Mouse (Mus musculus) lung, postnatal 0 days (tissue): ENCODE measurements around the gene Emc10. TPM values are rescaled to one million over a fixed set of nuclear protein-coding genes. Genes with fewer than 3 reads are reported as not detected.

Source experiments
- ATAC-seq: fragments of 200-750 bp; cut with Nextera tagmentation; 2 replicates; pipeline ENCODE4 v1.8.0; 2017; ENCODE audit warnings: moderate library complexity
- DNase-seq: peaks from one replicate; pipeline ENCODE4 v3.0.0-alpha.2; 2016; ENCODE audit warnings: low spot score
- H3K27ac ChIP-seq: fragments of 300-500 bp; sonication (generic); 2 replicates; pipeline ENCODE4 v1.5.1; 2014; ENCODE audit warnings: antibody characterized with exemption, mild to moderate bottlenecking, low read length, mixed read lengths
- H3K27me3 ChIP-seq: fragments of 300-500 bp; sonication (generic); replicated peaks from 2 replicates; pipeline ENCODE4 v1.6.1; 2014; ENCODE audit warnings: low read length, mixed read lengths; ENCODE audit not compliant: insufficient read depth
- H3K36me3 ChIP-seq: fragments of 300-500 bp; sonication (generic); 2 replicates; pipeline ENCODE4 v1.6.1; 2014; ENCODE audit warnings: low read length, mixed read lengths; ENCODE audit not compliant: insufficient read depth
- H3K4me1 ChIP-seq: fragments of 300-500 bp; sonication (generic); 2 replicates; pipeline ENCODE4 v1.6.1; 2014; ENCODE audit warnings: antibody characterized with exemption, low read depth, low read length, mixed read lengths; ENCODE audit not compliant: insufficient read depth
- H3K4me2 ChIP-seq: fragments of 300-500 bp; sonication (generic); replicated peaks from 2 replicates; pipeline ENCODE4 v1.6.1; 2014; ENCODE audit warnings: low read depth, mild to moderate bottlenecking, low read length, moderate library complexity, mixed read lengths
- H3K4me3 ChIP-seq: fragments of 300-500 bp; sonication (generic); 2 replicates; pipeline ENCODE4 v1.5.1; 2014; ENCODE audit warnings: low read depth, low read length
- H3K9ac ChIP-seq: fragments of 300-500 bp; sonication (generic); replicated peaks from 2 replicates; pipeline ENCODE4 v1.6.1; 2014; ENCODE audit warnings: low read depth, mild to moderate bottlenecking
- H3K9me3 ChIP-seq: fragments of 300-500 bp; sonication (generic); 2 replicates; pipeline ENCODE4 v1.6.1; 2016; ENCODE audit warnings: low read length, mixed read lengths
- CTCF ChIP-seq: IDR thresholded peaks from 2 replicates; pipeline ENCODE4 v1.5.1; 2016; ENCODE audit warnings: antibody characterized with exemption, mild to moderate bottlenecking
- EP300 ChIP-seq: IDR thresholded peaks from 2 replicates; pipeline ENCODE4 v1.6.1; 2016; ENCODE audit warnings: antibody characterized with exemption, mild to moderate bottlenecking, control low read depth
- WGBS: fragments of 180-500 bp; shearing (Covaris S2); extraction: QIAGEN DNeasy Blood & Tissue Kit; methylation state at CpG from one replicate; pipeline ENCODE4 v1.1.7; 2014; 5-methylcytosine and 5-hydroxymethylcytosine counted together
- polyA plus RNA-seq: library from polyadenylated mRNA; unstranded; fragments of >200 nt; fragmentation: Nextera tagmentation; extraction: Ambion mirVana; gene quantifications from 2 replicates; pipeline ENCODE4 v1.2.1, GENCODE M21; 2015

The Emc10 gene
- polyA plus RNA-seq, 1 experiment from 2014 or later, result 69.2 TPM

GRCm38 (mm10) chr7:44487936-44488335 lies 8.4 kb downstream of the Emc10 start:
- Histone ChIP-seq H3K4me2 (no peak overlapping the region), H3K4me1 (no peaks in the 10 kb centered on the region), H3K4me3 (no peak overlapping the region), H3K9ac (no peak overlapping the region), H3K27ac (no peak overlapping the region), H3K36me3 (peaks cover 11% of the 10 kb centered on the region; the same call in 1 of the 2 replicates), H3K27me3 (no peaks in the 10 kb centered on the region), H3K9me3 (no peaks in the 10 kb centered on the region)
- ATAC-seq (no peak), DNase-seq (no peak)
- 84% methylated on average over 7 of the region's 7 CpGs for WGBS
- TF ChIP-seq EP300 (no peak), CTCF (no peak)

GRCm38 (mm10) chr7:44486927-44487575 lies 9.3 kb downstream of the Emc10 start:
- Histone ChIP-seq H3K9ac (no peak overlapping the region), H3K36me3 (peaks cover 11% of the 10 kb centered on the region; the same call in 1 of the 2 replicates), H3K4me3 (no peak overlapping the region), H3K27me3 (no peaks in the 10 kb centered on the region), H3K9me3 (no peaks in the 10 kb centered on the region), H3K27ac (no peak overlapping the region), H3K4me2 (no peak overlapping the region), H3K4me1 (no peaks in the 10 kb centered on the region)
- WGBS, result 59% methylated on average over 13 of the region's 13 CpGs
- DNase-seq, result no peak
- no peak for ATAC-seq
- TF ChIP-seq CTCF, result no peak
- TF ChIP-seq EP300, result no peak

- 73% methylated on average over 6 of the region's 7 CpGs for WGBS
- Histone ChIP-seq H3K9ac (no peak overlapping the region), H3K4me3 (no peak overlapping the region), H3K27ac (no peak overlapping the region), H3K4me2 (no peak overlapping the region), H3K36me3 (peaks cover 5% of the 10 kb centered on the region; the same call in 1 of the 2 replicates), H3K27me3 (no peaks in the 10 kb centered on the region), H3K4me1 (no peaks in the 10 kb centered on the region), H3K9me3 (no peaks in the 10 kb centered on the region)
- ATAC-seq (no peak), DNase-seq (no peak)
- TF ChIP-seq CTCF (no peak), EP300 (no peak)
Measured at GRCm38 (mm10) chr7:44485572-44486195, 10.6 kb downstream of the Emc10 start.

GRCm38 (mm10) chr7:44484841-44485571 lies 11.3 kb downstream of the Emc10 start:
- peak; percentile 99 for TF ChIP-seq CTCF
- no peak for TF ChIP-seq EP300
- Histone ChIP-seq H3K27ac (no peak overlapping the region), H3K9me3 (no peaks in the 10 kb centered on the region), H3K27me3 (no peaks in the 10 kb centered on the region), H3K4me2 (no peak overlapping the region), H3K9ac (no peak overlapping the region), H3K36me3 (peaks cover under 1% of the 10 kb centered on the region; the same call in 1 of the 2 replicates), H3K4me3 (no peak overlapping the region), H3K4me1 (no peaks in the 10 kb centered on the region)
- 32% methylated on average over 5 of the region's 5 CpGs for WGBS
- peak; percentile 68 for ATAC-seq
- peak; percentile 77 for DNase-seq

GRCm38 (mm10) chr7:44484109-44484508 lies 12.2 kb downstream of the Emc10 start:
- ATAC-seq, result no peak
- Histone ChIP-seq H3K4me2 (no peak overlapping the region), H3K4me3 (no peak overlapping the region), H3K4me1 (no peaks in the 10 kb centered on the region), H3K36me3 (no peaks in the 10 kb centered on the region; the same call in 1 of the 2 replicates), H3K9ac (no peak overlapping the region), H3K27me3 (no peaks in the 10 kb centered on the region), H3K27ac (no peak overlapping the region), H3K9me3 (no peaks in the 10 kb centered on the region)
- no peak for DNase-seq
- 90% methylated on average over 1 of the region's 1 CpGs for WGBS
- TF ChIP-seq CTCF, result no peak
- no peak for TF ChIP-seq EP300

- Histone ChIP-seq H3K4me1 (no peaks in the 10 kb centered on the region), H3K27ac (no peak overlapping the region), H3K36me3 (no peaks in the 10 kb centered on the region), H3K9ac (no peak overlapping the region), H3K4me2 (no peak overlapping the region), H3K27me3 (no peaks in the 10 kb centered on the region), H3K4me3 (no peak overlapping the region), H3K9me3 (no peaks in the 10 kb centered on the region)
- TF ChIP-seq EP300 (no peak), CTCF (no peak)
- ATAC-seq (no peak), DNase-seq (no peak)
- WGBS, result 55% methylated on average over 3 of the region's 3 CpGs
Measured at GRCm38 (mm10) chr7:44482836-44483435, 13.4 kb downstream of the Emc10 start.
